Mouse (Mus musculus) midbrain, embryonic 11.5 days (tissue): ENCODE measurements around the gene Gapdh. TPM values are rescaled to one million over a fixed set of nuclear protein-coding genes. Genes with fewer than 3 reads are reported as not detected.

Experiments used
- ATAC-seq: fragments of 200-750 bp; cut with Nextera tagmentation; 2 replicates; pipeline ENCODE4 v1.8.0; 2017; ENCODE audit warnings: moderate TSS enrichment, moderate library complexity; ENCODE audit not compliant: low FRiP score
- DNase-seq: peaks from one replicate; pipeline ENCODE4 v3.0.0; 2015; ENCODE audit warnings: low spot score; ENCODE audit errors: missing footprints
- H3K27ac ChIP-seq: fragments of 300-500 bp; sonication (generic); 2 replicates; pipeline ENCODE4 v1.5.1; 2014; ENCODE audit warnings: low read depth, low read length
- H3K27me3 ChIP-seq: fragments of 300-500 bp; sonication (generic); 2 replicates; pipeline ENCODE4 v1.6.1; 2014; ENCODE audit warnings: mild to moderate bottlenecking, low read length, moderate library complexity, mixed read lengths; ENCODE audit not compliant: control insufficient read depth, insufficient read depth
- H3K36me3 ChIP-seq: fragments of 300-500 bp; sonication (generic); 2 replicates; pipeline ENCODE4 v1.6.1; 2014; ENCODE audit warnings: mild to moderate bottlenecking, low read length, moderate library complexity, mixed read lengths; ENCODE audit not compliant: control insufficient read depth, insufficient read depth
- H3K4me1 ChIP-seq: fragments of 300-500 bp; sonication (generic); 2 replicates; pipeline ENCODE4 v1.6.1; 2014; ENCODE audit warnings: low read length; ENCODE audit not compliant: control insufficient read depth, insufficient read depth
- H3K4me2 ChIP-seq: fragments of 300-500 bp; sonication (generic); 2 replicates; pipeline ENCODE4 v1.6.1; 2014; ENCODE audit warnings: mild to moderate bottlenecking, moderate library complexity
- H3K4me3 ChIP-seq: fragments of 300-500 bp; sonication (generic); 2 replicates; pipeline ENCODE4 v1.5.1; 2014; ENCODE audit warnings: low read depth, low read length
- H3K9ac ChIP-seq: fragments of 300-500 bp; sonication (generic); 2 replicates; pipeline ENCODE4 v1.6.1; 2014; ENCODE audit warnings: low read length
- H3K9me3 ChIP-seq: fragments of 300-500 bp; sonication (generic); 2 replicates; pipeline ENCODE4 v1.6.1; 2016; ENCODE audit warnings: low read length; ENCODE audit not compliant: control insufficient read depth
- WGBS: fragments of 180-500 bp; shearing (Covaris S2); extraction: QIAGEN DNeasy Blood & Tissue Kit; methylation state at CpG from one replicate; pipeline ENCODE4 v1.1.7; 2014; 5-methylcytosine and 5-hydroxymethylcytosine counted together
- polyA plus RNA-seq: library from polyadenylated mRNA; unstranded; fragments of >200 nt; fragmentation: Nextera tagmentation; extraction: Ambion mirVana; gene quantifications from 2 replicates; pipeline ENCODE4 v1.2.1, GENCODE M21; 2014

The Gapdh gene
- 2,357 and 2,675 TPM in 2 replicates for polyA plus RNA-seq

- Histone ChIP-seq H3K4me2 (peak within 1 kb of the TSS; percentile 93), H3K27me3 (no peaks in the 10 kb centered on the region), H3K36me3 (peaks cover 34% of the 10 kb centered on the region), H3K27ac (peak within 1 kb of the TSS; percentile 93), H3K9ac (peak within 1 kb of the TSS; percentile 99), H3K4me1 (peaks cover 33% of the 10 kb centered on the region), H3K4me3 (peak within 1 kb of the TSS; percentile 96), H3K9me3 (no peaks in the 10 kb centered on the region)
- ATAC-seq, result peak; percentile 12; the same call in 1 of the 2 replicates
- DNase-seq, result peak; percentile 92
- WGBS, result 1% methylated on average over 16 of the region's 18 CpGs
Observed at GRCm38 (mm10) chr6:125166051-125166751, at the start of gene Gapdh. TSS of gene Gapdh (minus strand) at chr6:125166467.

DNA sequence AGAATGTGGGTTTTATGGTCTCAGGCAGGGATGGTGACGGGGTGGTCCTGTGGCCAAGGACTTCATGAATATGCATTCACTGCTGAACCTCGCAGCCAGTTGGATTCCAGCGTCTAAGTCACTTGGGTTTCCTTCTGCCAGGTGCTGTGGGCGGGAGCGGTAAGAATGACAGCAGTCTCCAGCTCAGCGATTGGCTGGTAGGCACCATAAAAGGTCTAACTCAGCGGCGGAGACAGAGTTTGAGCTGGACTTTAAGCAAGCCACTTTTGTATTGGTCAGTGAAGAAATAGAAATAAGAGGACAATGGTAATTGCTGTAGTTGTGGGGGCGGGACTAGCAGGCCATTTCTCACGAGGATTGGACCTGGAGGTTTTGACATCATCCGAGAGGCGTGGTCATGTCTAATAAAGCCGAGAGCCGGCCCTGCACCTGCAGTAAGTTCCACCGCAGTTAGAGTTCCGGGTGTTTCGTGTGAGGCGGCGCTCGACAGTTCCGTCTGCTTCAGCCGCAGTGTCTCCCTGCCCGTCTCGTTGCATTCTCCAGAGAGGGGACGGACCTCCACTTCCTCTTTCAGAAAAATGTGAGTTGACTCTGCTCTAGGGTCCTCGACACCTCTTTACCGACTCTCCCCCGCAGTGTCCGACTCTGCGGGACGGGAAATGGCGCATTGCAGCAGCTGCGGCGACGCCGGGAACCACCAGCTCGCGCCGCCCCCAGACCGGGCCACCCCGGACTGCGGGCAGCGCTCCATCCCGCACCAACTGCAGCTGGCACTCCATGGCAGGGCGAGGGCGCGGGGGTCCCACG is 49.1 kb upstream of the Gapdh start, which contains the start of gene Vamp1:
Gene Vamp1, plus strand, starts transcription at position 404 of the 807 bp plus-strand sequence.
- ATAC-seq (peak; percentile 96), DNase-seq (peak; percentile 98)
- H3K9me3 ChIP-seq, result no peaks in the 10 kb centered on the region
- peak within 1 kb of the TSS; percentile 89 for H3K4me2 ChIP-seq
- peak within 1 kb of the TSS; percentile 40; the same call in 1 of the 2 replicates for H3K27ac ChIP-seq
- H3K4me1 ChIP-seq, result no peaks in the 10 kb centered on the region
- H3K4me3 ChIP-seq, result peak within 1 kb of the TSS; percentile 66
- under 1% methylated on average over 48 of the region's 48 CpGs for WGBS
- no peaks in the 10 kb centered on the region; the same call in 1 of the 2 replicates for H3K27me3 ChIP-seq
- H3K36me3 ChIP-seq, result no peaks in the 10 kb centered on the region
- H3K9ac ChIP-seq, result peak within 1 kb of the TSS; percentile 73

DNA sequence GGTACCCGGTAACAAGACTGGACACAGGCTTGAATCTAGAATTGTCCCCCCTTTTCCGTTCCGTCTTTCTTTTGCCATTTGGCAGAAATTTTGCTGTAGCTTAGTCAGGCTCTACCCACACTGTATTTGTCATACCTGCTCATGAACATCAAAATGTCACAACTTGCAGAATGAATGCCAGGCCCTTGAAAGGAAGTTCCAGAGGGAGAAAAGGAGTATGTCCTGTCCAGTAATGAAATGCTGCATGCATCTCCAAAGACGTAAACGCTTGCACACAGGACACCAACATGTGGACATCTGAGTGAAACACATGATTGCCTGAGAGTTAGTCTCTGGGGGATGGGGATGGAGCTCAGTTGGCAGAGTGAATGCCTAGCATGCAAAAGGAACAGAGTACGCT is 47.4 kb upstream of the Gapdh start:
- Histone ChIP-seq H3K4me3 (no peak overlapping the region), H3K9ac (no peak overlapping the region), H3K4me2 (no peak overlapping the region), H3K9me3 (no peaks in the 10 kb centered on the region), H3K4me1 (no peaks in the 10 kb centered on the region), H3K36me3 (no peaks in the 10 kb centered on the region), H3K27me3 (no peaks in the 10 kb centered on the region; the same call in 1 of the 2 replicates), H3K27ac (no peak overlapping the region)
- no peak for DNase-seq
- ATAC-seq, result no peak
- 84% methylated on average over 6 of the region's 6 CpGs for whole genome bisulfite sequencing

- DNase-seq, result no peak
- ATAC-seq, result no peak
- H3K4me2 ChIP-seq, result no peak overlapping the region
- H3K4me3 ChIP-seq, result no peak overlapping the region
- 62% methylated on average over 6 of the region's 6 CpGs for WGBS
- no peak overlapping the region for H3K9ac ChIP-seq
- no peaks in the 10 kb centered on the region; the same call in 1 of the 2 replicates for H3K27me3 ChIP-seq
- H3K36me3 ChIP-seq, result no peaks in the 10 kb centered on the region
- H3K9me3 ChIP-seq, result no peaks in the 10 kb centered on the region
- no peak overlapping the region for H3K27ac ChIP-seq
- no peaks in the 10 kb centered on the region for H3K4me1 ChIP-seq
Observed at GRCm38 (mm10) chr6:125213129-125213528, 46.9 kb upstream of the Gapdh start.

GRCm38 (mm10) chr6:125212621-125213020 is 46.4 kb upstream of the Gapdh start:
- H3K9ac ChIP-seq, result no peak overlapping the region
- H3K4me1 ChIP-seq, result no peaks in the 10 kb centered on the region
- ATAC-seq (no peak), DNase-seq (no peak)
- no peaks in the 10 kb centered on the region for H3K36me3 ChIP-seq
- H3K9me3 ChIP-seq, result no peaks in the 10 kb centered on the region
- no peak overlapping the region for H3K4me3 ChIP-seq
- H3K4me2 ChIP-seq, result no peak overlapping the region
- WGBS, result 49% methylated on average over 2 of the region's 2 CpGs
- no peaks in the 10 kb centered on the region; the same call in 1 of the 2 replicates for H3K27me3 ChIP-seq
- no peak overlapping the region for H3K27ac ChIP-seq

DNA sequence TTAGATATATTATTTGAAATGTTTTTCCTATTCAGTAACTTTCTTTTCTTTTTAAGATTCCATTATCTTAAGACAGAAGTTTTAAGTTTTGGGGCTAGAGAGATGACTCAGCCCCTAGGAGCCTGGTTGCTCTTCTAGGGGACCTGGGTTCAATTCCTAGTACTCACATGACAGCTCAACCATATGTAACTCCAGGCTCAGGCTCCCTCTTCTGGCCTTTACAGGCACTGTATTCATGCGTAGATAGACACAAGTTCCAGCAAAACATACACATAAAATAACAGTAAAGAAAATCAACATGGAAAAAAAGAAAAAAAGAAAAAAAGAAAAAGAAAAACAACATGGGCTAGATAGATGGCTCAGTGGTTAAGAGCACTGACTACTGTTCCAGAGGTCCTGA is 44.2 kb upstream of the Gapdh start:
- Histone ChIP-seq H3K4me3 (no peak overlapping the region), H3K36me3 (no peaks in the 10 kb centered on the region), H3K9me3 (no peaks in the 10 kb centered on the region), H3K4me2 (no peak overlapping the region), H3K27me3 (no peaks in the 10 kb centered on the region; the same call in 1 of the 2 replicates), H3K27ac (no peak overlapping the region), H3K4me1 (no peaks in the 10 kb centered on the region), H3K9ac (no peak overlapping the region)
- DNase-seq (no peak), ATAC-seq (no peak)
- WGBS, result 83% methylated on average over 1 of the region's 1 CpGs

- H3K9ac ChIP-seq, result no peak overlapping the region
- no peak overlapping the region for H3K4me2 ChIP-seq
- H3K27me3 ChIP-seq, result no peaks in the 10 kb centered on the region
- H3K4me1 ChIP-seq, result peaks cover 15% of the 10 kb centered on the region
- H3K27ac ChIP-seq, result no peak overlapping the region
- H3K36me3 ChIP-seq, result no peaks in the 10 kb centered on the region
- no peaks in the 10 kb centered on the region for H3K9me3 ChIP-seq
- no peak for ATAC-seq
- no peak for DNase-seq
- H3K4me3 ChIP-seq, result no peak overlapping the region
- 86% methylated on average over 5 of the region's 5 CpGs for WGBS
Observed at GRCm38 (mm10) chr6:125197166-125197565, 30.9 kb upstream of the Gapdh start.

- Histone ChIP-seq H3K9me3 (no peaks in the 10 kb centered on the region), H3K4me3 (no peak overlapping the region), H3K27ac (no peak overlapping the region; the same call in 1 of the 2 replicates), H3K36me3 (no peaks in the 10 kb centered on the region), H3K9ac (no peak overlapping the region), H3K4me2 (no peak overlapping the region), H3K27me3 (no peaks in the 10 kb centered on the region), H3K4me1 (peaks cover 15% of the 10 kb centered on the region)
- no peak for ATAC-seq
- 26% methylated on average over 3 of the region's 3 CpGs for WGBS
- peak; percentile 87 for DNase-seq
Observed at GRCm38 (mm10) chr6:125196301-125196700, 30.0 kb upstream of the Gapdh start.
